In genomic region chr2:25193330-25193770, GRCm38 (mm10) we compare ENCODE assay signal across 8 mouse cellular contexts. TPM values are rescaled to one million over a fixed set of nuclear protein-coding genes. Genes with fewer than 3 reads are reported as not detected.
DNase-seq lines count a peak whose midpoint lies in the region; ATAC-seq and TF ChIP-seq lines count a peak whose summit lies in the region.

No protein-coding gene starts in this region.

- ATAC-seq in granulocyte monocyte progenitor cell, adult 5-6 weeks (replicated peaks; ENCODE audit: poor library complexity, severe bottlenecking) = peak; percentile 56
- ATAC-seq in intestine, postnatal 0 days = peak; percentile 83
- 0 out of 2 replicates have a peak, but pooled peaks have one; percentile 65 for ATAC-seq in limb, embryonic 11.5 days (ENCODE audit: insufficient number of reproducible peaks, low FRiP score, low TSS enrichment, low read depth)
- peak; percentile 81 for ATAC-seq in midbrain, embryonic 13.5 days

- peaks cover 11% of the 10 kb centered on the region; the same call in 1 of the 2 replicates for H3K36me3 ChIP-seq in intestine, postnatal 0 days (ENCODE audit: control insufficient read depth, insufficient read depth)
- no peaks in the 10 kb centered on the region for H3K36me3 ChIP-seq in limb, embryonic 11.5 days (ENCODE audit: control insufficient read depth, insufficient read depth, low read length)
- H3K36me3 ChIP-seq in midbrain, embryonic 13.5 days = peaks cover 6% of the 10 kb centered on the region

- peaks cover 19% of the 10 kb centered on the region; the same call in 1 of the 2 replicates for H3K4me1 ChIP-seq in intestine, postnatal 0 days (replicated peaks; ENCODE audit: control insufficient read depth, insufficient read depth, low read length)
- peaks cover 8% of the 10 kb centered on the region; the same call in 1 of the 2 replicates for H3K4me1 ChIP-seq in limb, embryonic 11.5 days (ENCODE audit: control insufficient read depth, insufficient read depth, low read length)
- peaks cover 9% of the 10 kb centered on the region; the same call in 1 of the 2 replicates for H3K4me1 ChIP-seq in midbrain, embryonic 13.5 days (replicated peaks)

- peak; percentile 99 for TF ChIP-seq CTCF in intestine, postnatal 0 days (IDR thresholded peaks at IDR 0.05; ENCODE audit: low read depth)

- no peak overlapping the region for H3K27ac ChIP-seq in intestine, postnatal 0 days (ENCODE audit: low read depth, low read length)
- H3K27ac ChIP-seq in limb, embryonic 11.5 days (replicated peaks; ENCODE audit: low read depth, low read length) = no peak overlapping the region
- H3K27ac ChIP-seq in midbrain, embryonic 13.5 days = no peak overlapping the region

- H3K27me3 ChIP-seq in intestine, postnatal 0 days (replicated peaks; ENCODE audit: control insufficient read depth, insufficient read depth, low read length) = no peaks in the 10 kb centered on the region
- peaks cover 22% of the 10 kb centered on the region for H3K27me3 ChIP-seq in limb, embryonic 11.5 days (ENCODE audit: control insufficient read depth, insufficient read depth, low read length)
- peaks cover 43% of the 10 kb centered on the region for H3K27me3 ChIP-seq in midbrain, embryonic 13.5 days

- H3K9me3 ChIP-seq in intestine, postnatal 0 days (ENCODE audit: control insufficient read depth) = no peaks in the 10 kb centered on the region
- H3K9me3 ChIP-seq in limb, embryonic 11.5 days (ENCODE audit: control insufficient read depth, low read length) = no peaks in the 10 kb centered on the region
- H3K9me3 ChIP-seq in midbrain, embryonic 13.5 days = no peaks in the 10 kb centered on the region

- H3K4me3 ChIP-seq in intestine, postnatal 0 days (ENCODE audit: low read depth, low read length) = no peak overlapping the region
- H3K4me3 ChIP-seq in limb, embryonic 11.5 days (ENCODE audit: low read depth, low read length) = no peak overlapping the region
- no peak overlapping the region for H3K4me3 ChIP-seq in midbrain, embryonic 13.5 days (replicated peaks)

- H3K4me2 ChIP-seq in intestine, postnatal 0 days (replicated peaks; ENCODE audit: low read depth) = peak overlapping the region; percentile 66
- H3K4me2 ChIP-seq in limb, embryonic 11.5 days (ENCODE audit: low read depth, severe bottlenecking) = no peak overlapping the region
- no peak overlapping the region for H3K4me2 ChIP-seq in midbrain, embryonic 13.5 days (replicated peaks)

- 0% methylated on average over 6 of the region's 6 CpGs for WGBS in intestine, postnatal 0 days
- 2% methylated on average over 6 of the region's 6 CpGs for WGBS in limb, embryonic 11.5 days
- 1% methylated on average over 6 of the region's 6 CpGs for WGBS in midbrain, embryonic 13.5 days

- peak; percentile 57 for DNase-seq in ovary, adult 18-20 months (ENCODE audit: low spot score)
- DNase-seq in ovary, postnatal 10 days (ENCODE audit: low spot score) = no peak
- DNase-seq in embryo, embryonic 11 days = peak; percentile 88
- peak; percentile 90 for DNase-seq in limb, embryonic 11.5 days (ENCODE audit: low spot score)
- DNase-seq in spleen, adult 18-20 months = peak; percentile 67 to 78

- H3K9ac ChIP-seq in intestine, postnatal 0 days (ENCODE audit: low read depth, low read length) = no peak overlapping the region
- no peak overlapping the region for H3K9ac ChIP-seq in limb, embryonic 11.5 days (ENCODE audit: low read length)
- H3K9ac ChIP-seq in midbrain, embryonic 13.5 days (replicated peaks) = no peak overlapping the region

RNA-seq across cellular contexts. Expression of gene Tor4a, which starts 3.3 kb away (rescaled TPM):
- total RNA-seq in granulocyte monocyte progenitor cell, adult 5-6 weeks (2014; fragmentation: Nextera tagmentation) = 14.6 and 20.2 TPM in 2 replicates
- total RNA-seq in granulocyte monocyte progenitor cell, adult 5-6 weeks (2017) = 14.7 and 16.4 TPM in 2 replicates
- polyA plus RNA-seq in intestine, postnatal 0 days (2015; fragmentation: Nextera tagmentation; extraction: Ambion mirVana) = 12.0 and 12.6 TPM in 2 replicates
- 3.1 and 3.7 TPM in 2 replicates for polyA plus RNA-seq in limb, embryonic 11.5 days (2014; fragmentation: Nextera tagmentation; extraction: Ambion mirVana)
- polyA plus RNA-seq in midbrain, embryonic 13.5 days (2015; fragmentation: Nextera tagmentation; extraction: Ambion mirVana) = 1.1 and 1.2 TPM in 2 replicates

RNA-seq across cellular contexts. Expression of gene Nrarp, which starts 12.8 kb away (rescaled TPM):
- 0.62 TPM in 1 of 2 replicates, not detected in the other for total RNA-seq in granulocyte monocyte progenitor cell, adult 5-6 weeks (2014; fragmentation: Nextera tagmentation)
- total RNA-seq in granulocyte monocyte progenitor cell, adult 5-6 weeks (2017) = 0.39 and 0.72 TPM in 2 replicates
- 15.9 and 16.5 TPM in 2 replicates for polyA plus RNA-seq in intestine, postnatal 0 days (2015; fragmentation: Nextera tagmentation; extraction: Ambion mirVana)
- polyA plus RNA-seq in limb, embryonic 11.5 days (2014; fragmentation: Nextera tagmentation; extraction: Ambion mirVana) = 8.8 and 10.0 TPM in 2 replicates
- polyA plus RNA-seq in midbrain, embryonic 13.5 days (2015; fragmentation: Nextera tagmentation; extraction: Ambion mirVana) = 26.8 and 33.9 TPM in 2 replicates

RNA-seq across cellular contexts. Expression of gene Nelfb, which starts 17.9 kb away (rescaled TPM):
- total RNA-seq in granulocyte monocyte progenitor cell, adult 5-6 weeks (2014; fragmentation: Nextera tagmentation) = 58.5 and 79.5 TPM in 2 replicates
- total RNA-seq in granulocyte monocyte progenitor cell, adult 5-6 weeks (2017) = 33.7 and 81.1 TPM in 2 replicates
- 41.4 and 45.6 TPM in 2 replicates for polyA plus RNA-seq in intestine, postnatal 0 days (2015; fragmentation: Nextera tagmentation; extraction: Ambion mirVana)
- 103 and 106 TPM in 2 replicates for polyA plus RNA-seq in limb, embryonic 11.5 days (2014; fragmentation: Nextera tagmentation; extraction: Ambion mirVana)
- 113 and 117 TPM in 2 replicates for polyA plus RNA-seq in midbrain, embryonic 13.5 days (2015; fragmentation: Nextera tagmentation; extraction: Ambion mirVana)

RNA-seq across cellular contexts. Expression of gene Stpg3, which starts 21.1 kb away (rescaled TPM):
- not detected in 2 replicates for total RNA-seq in granulocyte monocyte progenitor cell, adult 5-6 weeks (2014; fragmentation: Nextera tagmentation)
- not detected in 2 replicates for total RNA-seq in granulocyte monocyte progenitor cell, adult 5-6 weeks (2017)
- polyA plus RNA-seq in intestine, postnatal 0 days (2015; fragmentation: Nextera tagmentation; extraction: Ambion mirVana) = not detected in 2 replicates
- polyA plus RNA-seq in limb, embryonic 11.5 days (2014; fragmentation: Nextera tagmentation; extraction: Ambion mirVana) = 0.19 TPM in 1 of 2 replicates, not detected in the other
- not detected in 2 replicates for polyA plus RNA-seq in midbrain, embryonic 13.5 days (2015; fragmentation: Nextera tagmentation; extraction: Ambion mirVana)

RNA-seq across cellular contexts. Expression of gene Fam166a, which starts 25.2 kb away (rescaled TPM):
- not detected in 2 replicates for total RNA-seq in granulocyte monocyte progenitor cell, adult 5-6 weeks (2014; fragmentation: Nextera tagmentation)
- not detected in 2 replicates for total RNA-seq in granulocyte monocyte progenitor cell, adult 5-6 weeks (2017)
- 0.78 and 1.4 TPM in 2 replicates for polyA plus RNA-seq in intestine, postnatal 0 days (2015; fragmentation: Nextera tagmentation; extraction: Ambion mirVana)
- polyA plus RNA-seq in limb, embryonic 11.5 days (2014; fragmentation: Nextera tagmentation; extraction: Ambion mirVana) = not detected in 2 replicates
- polyA plus RNA-seq in midbrain, embryonic 13.5 days (2015; fragmentation: Nextera tagmentation; extraction: Ambion mirVana) = 0.89 TPM in 1 of 2 replicates, not detected in the other
